Mouse (Mus musculus) adrenal gland, postnatal 10 days (tissue): ENCODE data around the gene Vps35l. TPM values are rescaled to one million over a fixed set of nuclear protein-coding genes. Genes with fewer than 3 reads are reported as not detected.

Experiments
- DNase-seq: peaks from one replicate; pipeline ENCODE4 v3.0.0; 2021; ENCODE audit warnings: mixed read lengths
- long read RNA-seq, 2 experiments: library from polyadenylated mRNA; stranded (forward); transcript quantifications; one replicate each; pipeline ENCODE4 v2.0.0; 2021
- total RNA-seq, 2 experiments: library from RNA; stranded (reverse); gene quantifications; 2 replicates each; pipeline ENCODE4 v1.2.3; 2021

Gene Vps35l
- total RNA-seq, result 10 to 100 TPM; 54.0 to 61.7 TPM
- long read RNA-seq, experiment 1, full-length matches to known transcripts, result 43 of 68 reads
- long read RNA-seq, experiment 1, partial matches to known transcripts, result 15 of 68 reads
- long read RNA-seq, experiment 1, other reads (novel, unspliced or antisense), result 10 of 68 reads
- long read RNA-seq, experiment 2, full-length matches to known transcripts, result 34 of 42 reads
- long read RNA-seq, experiment 2, partial matches to known transcripts, result 0 of 42 reads
- long read RNA-seq, experiment 2, other reads (novel, unspliced or antisense), result 8 of 42 reads

DNA sequence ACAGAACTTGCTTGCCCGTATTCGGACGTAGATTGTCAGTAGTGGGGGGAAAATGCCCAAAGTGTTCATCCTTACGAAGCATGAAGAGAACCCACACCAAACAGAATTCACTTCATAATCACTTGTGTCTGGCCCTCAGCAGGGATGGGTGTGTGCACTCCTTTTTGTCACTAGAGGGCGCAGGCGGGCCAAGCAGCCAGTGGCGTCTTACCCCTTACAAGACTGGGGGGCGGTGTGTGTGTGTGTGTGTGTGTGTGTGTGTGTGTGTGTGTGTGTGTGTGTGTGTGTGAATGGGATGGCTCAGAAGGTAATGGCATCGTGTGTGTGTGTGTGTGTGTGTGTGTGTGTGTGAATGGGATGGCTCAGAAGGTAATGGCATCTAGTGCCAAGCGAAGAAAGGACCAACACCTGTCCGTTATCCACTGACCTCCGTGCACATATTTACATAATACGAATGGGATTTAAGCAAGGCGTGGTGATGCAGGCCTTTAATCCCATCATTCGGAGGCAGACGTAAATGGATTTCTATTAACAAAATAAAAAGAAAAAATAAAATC is at the start of gene Vps35l:
TSS of gene Vps35l (plus strand) at position 252 of the 557 bp plus-strand sequence.
- DNase-seq, result peak; percentile 86

DNA sequence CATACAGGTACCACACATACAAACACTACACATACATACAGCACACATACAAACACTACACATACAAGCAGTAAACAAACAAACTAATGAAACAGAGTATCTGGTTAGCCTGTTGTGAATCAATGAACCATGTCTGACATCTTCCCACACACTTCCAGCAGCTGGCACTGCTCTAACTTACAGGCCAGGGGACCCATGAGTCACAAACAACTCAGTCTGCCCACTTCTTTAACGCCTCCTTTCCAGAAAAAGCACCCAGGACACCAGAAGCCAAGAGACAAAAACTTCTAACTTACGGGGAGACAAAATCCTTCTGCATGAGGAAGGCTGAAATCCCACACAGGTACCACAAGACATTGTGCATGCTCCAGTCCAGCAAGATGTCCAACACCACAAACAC is 48.7 kb upstream of the Vps35l start:
- no peak for DNase-seq

DNA sequence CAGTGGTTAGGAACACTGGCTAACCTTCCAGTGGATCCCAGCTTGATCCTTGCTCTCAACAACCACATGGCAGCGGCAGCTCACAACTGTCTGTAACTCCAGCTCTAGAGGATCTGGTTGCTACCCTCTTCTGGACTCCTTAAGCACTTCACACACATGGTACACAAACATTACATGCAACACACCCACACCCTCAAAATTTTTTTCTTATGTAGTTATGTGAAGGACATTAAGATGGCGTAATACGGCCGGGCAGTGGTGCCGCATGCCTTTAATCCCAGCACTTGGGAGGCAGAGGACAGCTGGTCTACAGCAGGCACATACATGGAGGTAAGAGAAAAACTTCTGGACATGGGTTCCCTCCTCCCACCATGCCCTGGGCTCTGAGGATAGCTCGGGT is 43.9 kb upstream of the Vps35l start:
- no peak for DNase-seq

DNA sequence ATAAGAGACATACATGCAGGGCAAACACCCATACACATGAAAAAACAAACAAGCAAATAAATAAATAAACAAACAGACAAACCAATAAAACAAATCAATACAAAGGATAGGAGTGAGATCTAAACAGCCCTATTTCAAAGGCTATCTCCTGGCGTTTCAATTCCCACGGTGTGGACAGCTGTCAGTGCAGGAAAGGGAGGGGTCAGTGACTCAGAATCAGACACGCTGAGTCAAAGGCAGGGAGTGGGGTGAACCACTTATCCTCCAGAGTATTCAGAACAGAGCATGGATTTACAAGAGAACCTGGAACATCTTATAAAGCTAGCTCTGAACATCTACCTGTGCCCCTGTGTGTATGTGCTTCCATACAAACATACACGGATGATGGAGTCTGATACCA is 42.9 kb upstream of the Vps35l start:
- DNase-seq, result no peak

- no peak for DNase-seq
Measured at GRCm38 (mm10) chr7:118698882-118699281, 41.1 kb upstream of the Vps35l start.

GRCm38 (mm10) chr7:118703144-118703561 is 36.9 kb upstream of the Vps35l start:
- no peak for DNase-seq

DNA sequence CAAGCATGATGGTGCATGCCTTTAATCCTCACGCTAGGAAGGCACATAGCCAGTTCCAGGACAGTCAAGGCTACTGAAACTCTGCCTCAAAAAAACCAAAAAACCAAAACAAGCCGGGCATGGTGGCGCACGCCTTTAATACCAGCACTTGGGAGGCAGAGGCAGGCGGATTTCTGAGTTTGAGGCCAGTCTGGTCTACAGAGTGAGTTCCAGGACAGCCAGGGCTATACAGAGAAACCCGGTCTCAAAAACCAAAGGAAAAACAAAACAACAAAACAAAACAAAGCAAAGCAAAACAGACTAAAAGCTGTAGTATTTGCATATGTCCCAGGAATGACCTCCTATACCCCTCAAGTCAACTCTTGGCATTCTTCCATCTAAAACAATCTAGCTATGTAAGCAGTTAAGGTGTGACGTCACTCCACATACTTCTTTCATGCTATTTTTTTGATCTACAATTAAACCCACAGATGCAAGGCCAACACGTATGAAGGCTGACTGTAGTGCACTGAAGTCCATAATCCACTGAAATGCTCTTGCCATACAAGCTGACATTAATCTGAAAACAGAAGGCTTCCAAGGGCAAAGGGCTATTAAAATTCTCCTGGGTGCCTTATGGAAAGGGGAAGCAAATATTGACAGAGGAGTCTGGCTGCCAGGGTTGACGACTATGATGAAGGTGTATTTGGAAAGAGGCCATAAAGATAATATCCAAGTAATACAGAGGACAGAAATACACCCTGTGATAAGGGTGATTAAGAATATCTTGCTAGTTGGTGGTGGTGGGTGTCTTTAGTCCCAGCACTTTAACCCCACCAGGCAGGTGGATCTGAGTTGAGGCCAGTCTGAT is 35.8 kb upstream of the Vps35l start:
- no peak for DNase-seq

- DNase-seq, result peak; percentile 95
Measured at GRCm38 (mm10) chr7:118705101-118705961, 34.7 kb upstream of the Vps35l start, which contains the start of gene Gde1. Gde1 (minus strand) TSS chr7:118705778.

DNA sequence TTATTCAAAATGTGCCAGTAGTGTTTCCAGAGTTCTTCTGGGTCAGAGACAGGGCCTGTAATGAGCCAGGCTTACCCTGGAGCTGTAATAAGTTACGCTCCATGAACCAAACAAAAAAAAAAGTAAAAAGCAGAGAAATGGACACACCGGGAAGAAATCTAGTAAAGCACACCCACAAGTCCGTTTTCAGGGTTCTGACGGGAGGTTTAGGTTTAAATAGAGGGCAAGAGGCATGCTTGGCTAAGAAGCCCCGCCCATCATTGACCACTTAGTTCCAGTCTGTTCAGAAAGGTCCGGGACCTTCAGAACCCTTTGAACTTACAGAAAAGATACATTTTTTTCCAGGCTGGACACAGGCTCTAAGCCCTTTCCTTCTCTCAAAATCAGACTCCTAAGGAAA is 34.0 kb upstream of the Vps35l start:
- no peak for DNase-seq

- DNase-seq, result no peak
Measured at GRCm38 (mm10) chr7:118706488-118706887, 33.5 kb upstream of the Vps35l start.

DNA sequence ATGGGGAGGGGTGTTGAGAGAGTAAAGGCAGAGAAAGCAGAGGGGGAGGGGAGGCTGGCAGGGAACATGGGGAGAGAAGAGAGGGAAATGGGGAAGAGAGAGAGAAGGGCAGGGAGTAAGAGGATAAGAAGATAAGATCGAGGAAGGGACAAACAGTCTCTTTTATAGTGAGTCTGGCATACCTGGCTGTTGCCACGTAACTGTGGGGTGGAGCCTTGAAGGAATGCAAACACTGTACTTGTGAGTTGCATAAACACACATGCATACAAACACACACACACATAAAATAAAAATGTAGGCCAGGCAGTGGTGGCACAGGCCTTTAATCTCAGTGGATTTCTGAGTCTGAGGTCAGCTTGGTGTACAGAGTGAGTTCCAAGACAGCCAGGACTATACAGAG is 32.8 kb upstream of the Vps35l start:
- no peak for DNase-seq

DNA sequence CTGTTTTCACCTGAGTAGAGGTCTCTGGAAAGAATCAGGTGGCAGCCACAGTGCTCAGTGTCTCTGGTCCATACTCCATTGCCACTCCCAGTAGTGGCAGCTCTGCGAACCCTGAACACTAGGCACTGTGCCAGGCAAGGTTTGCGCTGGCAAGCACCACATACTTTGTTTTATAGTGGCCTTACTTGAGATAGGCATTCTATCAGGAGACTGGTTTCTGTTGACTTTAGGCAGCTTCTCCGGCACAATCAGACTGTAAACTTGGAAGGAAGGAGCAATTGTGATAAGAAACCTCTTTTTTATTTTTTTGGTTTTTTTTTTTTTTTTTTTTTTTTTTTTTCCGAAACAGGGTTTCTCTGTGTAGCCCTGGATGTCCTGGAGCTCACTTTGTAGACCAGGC is 32.0 kb upstream of the Vps35l start:
- DNase-seq, result no peak

DNA sequence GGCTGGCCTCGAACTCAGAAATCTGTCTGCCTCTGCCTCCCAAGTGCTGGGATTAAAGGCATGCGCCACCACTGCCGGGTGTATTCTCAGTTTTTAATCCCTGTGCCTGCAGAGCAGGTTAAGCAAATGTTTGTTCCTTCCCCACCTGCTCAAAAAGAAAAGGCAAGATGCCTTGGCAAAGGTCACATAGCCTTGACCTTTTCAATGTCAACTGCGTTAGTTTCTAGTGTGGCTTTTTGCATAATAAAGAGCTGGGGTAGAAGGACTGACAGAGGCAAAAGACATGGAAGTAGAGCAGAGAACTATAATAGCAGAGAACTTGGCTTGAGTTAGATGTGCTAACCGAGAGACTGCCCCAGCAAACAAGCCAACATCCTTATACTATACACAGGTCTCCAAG is 29.2 kb upstream of the Vps35l start:
- no peak for DNase-seq

- peak; percentile 93 for DNase-seq
Measured at GRCm38 (mm10) chr7:118712228-118713173, 27.5 kb upstream of the Vps35l start, which contains the start of gene Ccp110. Ccp110 (plus strand) TSS chr7:118712552.

DNA sequence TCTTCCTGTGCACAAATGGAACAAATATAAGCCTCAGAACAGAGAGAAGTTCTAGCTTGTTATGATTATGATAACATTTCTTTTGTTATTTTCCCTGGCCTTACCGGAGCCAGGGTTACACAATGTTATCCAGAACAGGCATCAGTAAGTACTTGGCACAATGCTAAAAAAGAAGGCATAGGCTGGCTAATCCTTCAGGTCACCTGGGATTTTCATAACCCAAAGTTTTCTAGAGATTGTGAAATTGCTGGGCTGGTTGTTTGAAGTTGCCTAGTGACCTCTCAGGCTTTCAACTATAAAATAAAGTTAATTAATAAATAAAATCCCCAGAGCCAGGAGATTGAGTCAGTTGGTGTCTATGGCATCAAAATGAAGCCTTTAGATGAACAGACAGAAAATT is 25.2 kb upstream of the Vps35l start:
- DNase-seq, result no peak

- DNase-seq, result no peak
Measured at GRCm38 (mm10) chr7:118718066-118718465, 22.0 kb upstream of the Vps35l start.

- DNase-seq, result no peak
Measured at GRCm38 (mm10) chr7:118723927-118724326, 16.1 kb upstream of the Vps35l start.

DNA sequence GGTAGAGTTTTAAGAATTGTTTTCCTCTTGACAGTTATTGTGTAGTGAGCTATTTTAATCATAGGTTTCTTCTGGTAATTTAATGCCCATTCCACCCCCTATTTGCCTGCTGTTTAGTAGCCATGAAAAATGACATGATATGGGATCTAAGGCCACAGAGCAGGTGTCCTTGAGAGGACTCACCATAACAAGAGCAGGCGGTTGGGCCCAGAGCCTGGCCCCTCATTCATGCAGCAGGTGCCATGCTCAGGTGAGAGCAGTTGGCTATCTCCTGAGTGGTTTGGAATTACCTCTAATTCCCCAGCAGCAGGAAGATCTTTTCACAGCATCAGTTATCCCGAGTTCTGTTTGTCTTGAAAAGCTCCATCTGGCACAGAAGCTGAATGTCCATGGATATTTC is 14.6 kb upstream of the Vps35l start:
- DNase-seq, result no peak

GRCm38 (mm10) chr7:118728846-118729587 is 11.0 kb upstream of the Vps35l start:
- no peak for DNase-seq

DNA sequence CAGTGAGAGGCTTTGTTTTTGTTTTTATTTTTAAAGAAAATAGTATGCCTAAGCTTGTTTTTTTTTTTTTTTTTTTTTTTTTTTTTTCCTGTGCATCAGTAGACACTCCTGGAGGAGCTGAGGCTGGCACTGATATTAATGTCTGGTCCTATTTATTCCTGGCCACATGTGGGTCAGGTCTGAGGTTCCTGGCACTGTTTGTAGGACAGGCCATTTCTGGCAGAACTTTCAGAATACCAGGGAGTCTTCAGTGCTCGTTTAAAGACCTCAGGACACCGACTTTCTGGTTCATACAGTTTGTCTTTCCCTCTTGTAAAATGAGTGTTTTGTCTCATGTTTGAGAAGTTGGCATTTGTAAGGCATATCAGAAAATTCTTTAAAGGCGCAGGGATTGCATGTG is 8.2 kb upstream of the Vps35l start:
- no peak for DNase-seq
